Comparison of ENCODE assay signal across 27 mouse cellular contexts in the genomic region with DNA sequence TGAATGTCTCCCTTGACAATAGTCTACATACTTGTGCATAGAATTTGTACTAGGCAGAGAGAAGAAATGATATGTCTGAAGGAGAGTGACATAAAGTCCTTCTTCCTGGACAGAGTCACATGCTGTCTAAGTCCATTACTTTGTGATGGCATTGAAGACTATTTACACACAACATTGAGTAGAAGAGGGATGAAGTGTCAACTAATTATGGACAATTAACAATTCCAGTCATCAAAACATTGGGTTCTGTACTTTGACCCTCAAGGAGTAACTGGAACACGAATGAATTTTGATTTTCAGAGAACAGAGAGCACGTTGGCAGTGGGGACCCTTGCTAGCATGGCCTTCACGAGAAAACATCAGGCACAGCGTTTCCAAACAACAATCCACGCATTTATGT.
"Had no signal": no experiment of that assay in that cellular context is flagged by ENCODE, and none has a peak within 500 bp of the region (broad histone marks: within the 10 kb centered on the region; RNA-seq: fewer than 3 reads in every experiment).

No protein-coding gene starts in this region.

- H3K4me3 ChIP-seq: left cerebral cortex, adult 2 months; limb, embryonic 12.5 days; limb, embryonic 13.5 days; limb, embryonic 15.5 days; liver, embryonic 12.5 days; liver, embryonic 13.5 days; liver, embryonic 15.5 days; lung, embryonic 15.5 days; megakaryocyte, embryonic 14.5 days; midbrain, embryonic 10.5 days; midbrain, embryonic 12.5 days; midbrain, embryonic 13.5 days; midbrain, embryonic 15.5 days; myocyte had no signal

- DNase-seq: left cerebral cortex, postnatal 4 days; liver; liver, embryonic 13.5 days; liver, postnatal 0 days; lung, adult 18-20 months; lung, adult 2 months; lung, embryonic 14.5 days; lung, postnatal 10 days; lung, postnatal 14 days; lung, postnatal 36 days; lung, postnatal 4 days; midbrain, embryonic 14.5 days had no signal

- H3K9me3 ChIP-seq: limb, embryonic 12.5 days; limb, embryonic 13.5 days; limb, embryonic 15.5 days; liver, embryonic 12.5 days; liver, embryonic 13.5 days; liver, embryonic 15.5 days; lung, embryonic 15.5 days; midbrain, embryonic 10.5 days; midbrain, embryonic 12.5 days; midbrain, embryonic 13.5 days; midbrain, embryonic 15.5 days had no signal

- H3K27ac ChIP-seq: left cerebral cortex, adult 2 months; limb, embryonic 12.5 days; limb, embryonic 13.5 days; limb, embryonic 15.5 days; liver, embryonic 12.5 days; liver, embryonic 13.5 days; liver, embryonic 14.5 days; liver, embryonic 15.5 days; lung, embryonic 15.5 days; macrophage; midbrain, embryonic 10.5 days; midbrain, embryonic 12.5 days; midbrain, embryonic 13.5 days; midbrain, embryonic 15.5 days had no signal

- H3K36me3 ChIP-seq: limb, embryonic 12.5 days; limb, embryonic 13.5 days; limb, embryonic 15.5 days; liver, embryonic 12.5 days; liver, embryonic 13.5 days; liver, embryonic 15.5 days; lung, embryonic 15.5 days; midbrain, embryonic 10.5 days; midbrain, embryonic 12.5 days; midbrain, embryonic 13.5 days; midbrain, embryonic 15.5 days had no signal

- H3K4me1 ChIP-seq: limb, embryonic 15.5 days; liver, embryonic 12.5 days; liver, embryonic 13.5 days; liver, embryonic 15.5 days; lung, embryonic 15.5 days; megakaryocyte, embryonic 14.5 days; midbrain, embryonic 10.5 days; midbrain, embryonic 12.5 days; midbrain, embryonic 13.5 days; midbrain, embryonic 15.5 days had no signal

- H3K27me3 ChIP-seq: liver, embryonic 12.5 days; liver, embryonic 13.5 days; liver, embryonic 15.5 days; lung, embryonic 15.5 days; megakaryocyte, embryonic 14.5 days; midbrain, embryonic 12.5 days; midbrain, embryonic 13.5 days; midbrain, embryonic 15.5 days had no signal
